Mouse (Mus musculus): ENCODE results near the gene Scn3a.

DNA sequence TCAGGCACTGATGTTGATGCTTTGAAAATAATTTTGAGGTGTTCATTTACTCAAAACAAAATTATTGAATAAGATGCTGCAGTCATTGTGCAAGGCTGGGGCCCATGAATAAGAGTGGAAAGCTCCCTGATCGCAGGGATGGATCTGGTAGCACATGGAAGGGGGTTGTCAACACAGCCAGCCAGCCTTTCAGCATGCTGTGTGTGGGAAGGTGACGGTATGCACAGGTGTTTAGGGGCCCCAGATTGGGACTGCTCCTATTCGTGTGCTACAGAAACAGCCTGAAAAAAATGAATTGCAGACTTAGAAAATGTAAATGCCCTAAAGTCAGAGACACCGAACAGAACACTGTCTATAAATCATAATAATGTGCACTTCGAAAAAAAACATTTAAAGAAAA, 20.3 kb upstream of the Scn3a start:
- TF ChIP-seq CTCF (IDR thresholded peaks at IDR 0.05; ENCODE audit: extremely low read depth, insufficient read depth, insufficient read length, insufficient replicate concordance) (no peak), POLR2A (IDR thresholded peaks at IDR 0.05; ENCODE audit: low read depth, low read length) (no peak)

All from spleen, adult 2 months (tissue).